Mouse (Mus musculus) olfactory bulb, adult 2 months (tissue): ENCODE data around the gene Nkd1. TPM values are rescaled to one million over a fixed set of nuclear protein-coding genes. Genes with fewer than 3 reads are reported as not detected.

Experiments used
- H3K27ac ChIP-seq: fragments of 200-500 bp; 2 replicates; pipeline ENCODE4 v1.5.1; 2012; ENCODE audit warnings: low read depth, low read length; ENCODE audit not compliant: insufficient read depth
- H3K4me1 ChIP-seq: fragments of 200-500 bp; 2 replicates; pipeline ENCODE4 v1.6.1; 2012; ENCODE audit warnings: low read length; ENCODE audit not compliant: control insufficient read depth, insufficient read depth
- H3K4me3 ChIP-seq: fragments of 200-500 bp; 2 replicates; pipeline ENCODE4 v1.5.1; 2012; ENCODE audit warnings: mild to moderate bottlenecking, low read depth, low read length, moderate library complexity; ENCODE audit not compliant: insufficient read depth
- CTCF ChIP-seq: fragments of 200-500 bp; IDR thresholded peaks from 2 replicates; pipeline ENCODE4 v1.5.1; 2012; ENCODE audit warnings: low read depth, mild to moderate bottlenecking, low read length, moderate library complexity; ENCODE audit not compliant: insufficient read depth
- POLR2A ChIP-seq: fragments of 200-500 bp; IDR thresholded peaks from 2 replicates; pipeline ENCODE4 v1.6.1; 2012; ENCODE audit warnings: mild to moderate bottlenecking, low read depth, low read length, moderate library complexity; ENCODE audit not compliant: insufficient read depth
- WGBS: fragments of 180-500 bp; shearing (Covaris S2); methylation state at CpG from one replicate; pipeline ENCODE4 v1.1.7; 2018; 5-methylcytosine and 5-hydroxymethylcytosine counted together
- polyA plus RNA-seq: library from polyadenylated mRNA; stranded (reverse); fragments of >200 nt; gene quantifications from 2 replicates; pipeline ENCODE4 v1.2.4, GENCODE M21; 2012; ENCODE audit warnings: low replicate concordance; ENCODE audit not compliant: missing spikeins, insufficient read depth, insufficient read length

Nkd1 gene
- not detected in 2 replicates for polyA plus RNA-seq

- peaks cover 15% of the 10 kb centered on the region for H3K4me1 ChIP-seq
- no peak within 1 kb of the TSS for H3K27ac ChIP-seq
- H3K4me3 ChIP-seq: peak within 1 kb of the TSS; percentile 70
- TF ChIP-seq POLR2A (peak; percentile 25; the same call in 1 of the 2 replicates), CTCF (no peak)
- WGBS: under 1% methylated on average over 67 of the region's 67 CpGs
Observed at GRCm38 (mm10) chr8:88520985-88521527, at the start of gene Nkd1. Nkd1 (plus strand) TSS chr8:88521354.

DNA sequence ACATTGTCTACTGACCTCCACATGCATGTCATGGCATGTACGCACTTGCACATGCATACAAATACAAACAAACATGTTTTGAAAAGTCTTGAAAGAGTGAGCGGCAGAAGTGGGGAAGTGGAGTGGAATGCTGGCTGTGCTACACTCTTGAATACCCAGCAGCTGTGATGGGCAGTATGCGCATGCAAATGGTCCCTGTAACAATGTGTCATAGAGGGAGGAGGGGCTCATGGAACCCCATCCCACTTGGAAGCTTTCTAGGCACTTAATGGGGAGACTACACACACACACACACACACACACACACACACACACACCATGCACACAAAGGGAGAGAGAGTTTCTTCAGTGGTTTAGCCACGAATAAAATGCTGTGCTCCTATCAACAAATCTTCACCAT is 39.9 kb upstream of the Nkd1 start:
- TF ChIP-seq CTCF: no peak
- TF ChIP-seq POLR2A: no peak
- Histone ChIP-seq H3K4me3 (no peak overlapping the region), H3K4me1 (no peaks in the 10 kb centered on the region; the same call in 1 of the 2 replicates), H3K27ac (no peak overlapping the region)
- 62% methylated on average over 4 of the region's 4 CpGs for WGBS

- no peak for TF ChIP-seq CTCF
- TF ChIP-seq POLR2A: no peak
- WGBS: 50% methylated on average over 5 of the region's 5 CpGs
- peaks cover 5% of the 10 kb centered on the region; the same call in 1 of the 2 replicates for H3K4me1 ChIP-seq
- H3K27ac ChIP-seq: no peak overlapping the region
- H3K4me3 ChIP-seq: no peak overlapping the region
Observed at GRCm38 (mm10) chr8:88488391-88488829, 32.7 kb upstream of the Nkd1 start.

- TF ChIP-seq POLR2A (no peak), CTCF (no peak)
- WGBS: 94% methylated on average over 2 of the region's 2 CpGs
- H3K27ac ChIP-seq: no peak overlapping the region
Observed at GRCm38 (mm10) chr8:88494076-88494475, 27.1 kb upstream of the Nkd1 start.

GRCm38 (mm10) chr8:88495071-88495805 is 25.9 kb upstream of the Nkd1 start:
- 36% methylated on average over 11 of the region's 11 CpGs for WGBS
- peaks cover 6% of the 10 kb centered on the region for H3K4me1 ChIP-seq
- no peak for TF ChIP-seq CTCF
- TF ChIP-seq POLR2A: no peak
- H3K4me3 ChIP-seq: no peak overlapping the region
- peak overlapping the region; percentile 32; the same call in 1 of the 2 replicates for H3K27ac ChIP-seq

More at GRCm38 (mm10) chr8:88494076-88494475, 27.1 kb upstream of the Nkd1 start:
- H3K4me1 ChIP-seq: peaks cover 6% of the 10 kb centered on the region
- H3K4me3 ChIP-seq: no peak overlapping the region

GRCm38 (mm10) chr8:88502143-88502542 is 19.0 kb upstream of the Nkd1 start:
- WGBS: 63% methylated on average over 3 of the region's 3 CpGs
- no peak overlapping the region for H3K27ac ChIP-seq
- TF ChIP-seq POLR2A (no peak), CTCF (no peak)
- H3K4me3 ChIP-seq: no peak overlapping the region
- H3K4me1 ChIP-seq: no peaks in the 10 kb centered on the region

DNA sequence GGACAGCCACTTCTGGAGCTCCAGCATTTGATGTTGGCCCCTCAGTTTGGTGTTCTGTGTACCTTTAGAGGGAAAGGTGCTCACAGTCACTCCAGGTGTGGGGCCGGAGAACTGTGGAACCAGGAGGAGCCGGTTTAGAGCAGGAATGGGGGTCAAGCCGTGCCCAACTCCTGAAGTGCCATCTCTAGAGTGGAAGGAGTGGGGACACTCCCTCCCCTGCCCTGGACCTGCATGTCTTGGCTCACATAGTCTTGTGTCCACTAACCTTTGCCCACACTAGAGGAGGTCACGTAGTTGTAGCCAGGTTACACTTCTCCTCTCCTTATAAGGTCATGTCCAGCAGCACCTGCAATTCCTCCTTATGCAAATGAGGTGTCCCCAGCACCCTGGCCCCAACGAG is 14.2 kb upstream of the Nkd1 start:
- TF ChIP-seq POLR2A (no peak), CTCF (no peak)
- 86% methylated on average over 5 of the region's 5 CpGs for WGBS
- Histone ChIP-seq H3K4me1 (0 out of 2 replicates have a peak, but pooled peaks cover under 1% of the 10 kb centered on the region), H3K27ac (no peak overlapping the region), H3K4me3 (no peak overlapping the region)

GRCm38 (mm10) chr8:88511061-88511460 is 10.1 kb upstream of the Nkd1 start:
- Histone ChIP-seq H3K27ac (no peak overlapping the region), H3K4me3 (no peak overlapping the region), H3K4me1 (peaks cover 7% of the 10 kb centered on the region)
- TF ChIP-seq POLR2A: no peak
- TF ChIP-seq CTCF: no peak
- WGBS: 85% methylated on average over 5 of the region's 5 CpGs
